ENCODE assay signal across 25 mouse cellular contexts in the genomic region with DNA sequence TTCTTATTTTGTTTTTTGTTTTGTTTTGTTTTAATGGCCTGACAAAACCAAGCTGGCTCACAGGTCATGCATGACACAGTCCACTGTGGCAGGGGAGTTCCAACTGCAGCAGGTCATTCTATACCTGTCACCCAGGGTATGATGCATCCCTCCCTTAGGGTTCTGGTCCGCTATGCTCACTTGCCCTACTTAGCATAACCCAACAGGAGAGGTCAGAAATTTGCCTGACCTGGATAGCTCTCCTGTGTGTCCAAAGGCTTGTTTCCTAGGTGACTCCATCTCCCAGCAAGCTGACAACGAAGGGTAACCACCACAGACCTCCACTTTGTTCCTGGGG. TPM values are rescaled to one million over a fixed set of nuclear protein-coding genes. Genes with fewer than 3 reads are reported as not detected.
DNase-seq lines count a peak whose midpoint lies in the region; ATAC-seq lines count a peak whose summit lies in the region.
"Had no signal": no experiment of that assay in that cellular context is flagged by ENCODE, and none has a peak within 500 bp of the region (broad histone marks: within the 10 kb centered on the region; RNA-seq: fewer than 3 reads in every experiment).

No protein-coding gene starts in this region.

- DNase-seq in forebrain, embryonic 10.5 days (ENCODE audit: extremely low spot score, low spot score), result no peak
- DNase-seq in forebrain, embryonic 14.5 days (ENCODE audit: low spot score), result no peak
- peak; percentile 77 for DNase-seq in midbrain, embryonic 11.5 days (ENCODE audit: low spot score, missing footprints)
- no peak for DNase-seq in lung, adult 18-20 months
- DNase-seq: adrenal gland, adult 2 months; adrenal gland, postnatal 10 days; adrenal gland, postnatal 25 days; B cell, adult 2 months; cerebellum, adult 11-12 months; cerebellum, adult 2 months; cerebellum, adult 9-10 months; cerebellum, postnatal 14 days; cerebellum, postnatal 36 days had no signal

- no peak for ATAC-seq in forebrain, embryonic 14.5 days
- no peak for ATAC-seq in midbrain, embryonic 11.5 days (ENCODE audit: low FRiP score)
- ATAC-seq in midbrain, embryonic 16.5 days, result no peak
- ATAC-seq: CD4-positive, CD25-positive, alpha-beta regulatory T cell, adult 4 months; forebrain, embryonic 13.5 days; forebrain, embryonic 16.5 days had no signal

- no peak overlapping the region for H3K4me2 ChIP-seq in forebrain, embryonic 14.5 days (ENCODE audit: low read length)
- no peak overlapping the region for H3K4me2 ChIP-seq in midbrain, embryonic 11.5 days
- H3K4me2 ChIP-seq in midbrain, embryonic 16.5 days (ENCODE audit: low read length), result no peak overlapping the region
- H3K4me2 ChIP-seq: embryonic facial prominence, embryonic 13.5 days; embryonic facial prominence, embryonic 15.5 days; forebrain, embryonic 13.5 days had no signal

- H3K9me3 ChIP-seq in forebrain, embryonic 10.5 days, result no peaks in the 10 kb centered on the region
- no peaks in the 10 kb centered on the region for H3K9me3 ChIP-seq in forebrain, embryonic 14.5 days (replicated peaks; ENCODE audit: control insufficient read depth, low read length)
- no peaks in the 10 kb centered on the region for H3K9me3 ChIP-seq in midbrain, embryonic 11.5 days (ENCODE audit: control insufficient read depth, low read length)
- no peaks in the 10 kb centered on the region for H3K9me3 ChIP-seq in midbrain, embryonic 16.5 days (replicated peaks; ENCODE audit: control insufficient read depth, low read length, poor library complexity, severe bottlenecking)
- H3K9me3 ChIP-seq: embryonic facial prominence, embryonic 13.5 days; embryonic facial prominence, embryonic 15.5 days; forebrain, embryonic 13.5 days; G1E had no signal

- H3K4me3 ChIP-seq in forebrain, embryonic 10.5 days, result no peak overlapping the region
- H3K4me3 ChIP-seq in forebrain, embryonic 14.5 days (ENCODE audit: low read depth, low read length), result no peak overlapping the region
- no peak overlapping the region for H3K4me3 ChIP-seq in midbrain, embryonic 11.5 days (ENCODE audit: low read depth, low read length)
- no peak overlapping the region for H3K4me3 ChIP-seq in midbrain, embryonic 16.5 days (ENCODE audit: low read depth, low read length)
- H3K4me3 ChIP-seq in macrophage (ENCODE audit: inconsistent target), result no peak overlapping the region
- H3K4me3 ChIP-seq: embryonic facial prominence, embryonic 13.5 days; embryonic facial prominence, embryonic 15.5 days; erythroblast, embryonic 14.5 days; forebrain, embryonic 13.5 days had no signal

- no peak overlapping the region for H3K9ac ChIP-seq in forebrain, embryonic 14.5 days (ENCODE audit: low read length)
- no peak overlapping the region for H3K9ac ChIP-seq in midbrain, embryonic 11.5 days (ENCODE audit: low read length)
- no peak overlapping the region for H3K9ac ChIP-seq in midbrain, embryonic 16.5 days (ENCODE audit: low read depth, low read length)
- H3K9ac ChIP-seq: embryonic facial prominence, embryonic 13.5 days; embryonic facial prominence, embryonic 15.5 days; forebrain, embryonic 13.5 days had no signal

- no peaks in the 10 kb centered on the region for H3K27me3 ChIP-seq in forebrain, embryonic 10.5 days (ENCODE audit: poor library complexity, severe bottlenecking)
- H3K27me3 ChIP-seq in forebrain, embryonic 14.5 days (replicated peaks; ENCODE audit: control insufficient read depth, insufficient read depth, low read length), result no peaks in the 10 kb centered on the region
- H3K27me3 ChIP-seq in midbrain, embryonic 11.5 days (ENCODE audit: control insufficient read depth, insufficient read depth, low read length), result no peaks in the 10 kb centered on the region
- no peaks in the 10 kb centered on the region for H3K27me3 ChIP-seq in midbrain, embryonic 16.5 days (ENCODE audit: control insufficient read depth, insufficient read depth, low read depth, low read length)
- H3K27me3 ChIP-seq: CH12.LX; embryonic facial prominence, embryonic 13.5 days; embryonic facial prominence, embryonic 15.5 days; forebrain, embryonic 13.5 days had no signal

- H3K4me1 ChIP-seq in forebrain, embryonic 10.5 days, result peaks cover 17% of the 10 kb centered on the region
- H3K4me1 ChIP-seq in forebrain, embryonic 14.5 days (ENCODE audit: control insufficient read depth, insufficient read depth, low read length), result no peaks in the 10 kb centered on the region
- no peaks in the 10 kb centered on the region for H3K4me1 ChIP-seq in midbrain, embryonic 11.5 days (ENCODE audit: control insufficient read depth, insufficient read depth, low read length)
- no peaks in the 10 kb centered on the region for H3K4me1 ChIP-seq in midbrain, embryonic 16.5 days (ENCODE audit: control insufficient read depth, insufficient read depth, low read length)
- H3K4me1 ChIP-seq: embryonic facial prominence, embryonic 15.5 days; forebrain, embryonic 13.5 days had no signal

- no peaks in the 10 kb centered on the region for H3K79me2 ChIP-seq in macrophage (ENCODE audit: inconsistent target)

- 56% methylated on average over 2 of the region's 2 CpGs for WGBS in forebrain, embryonic 10.5 days
- 63% methylated on average over 2 of the region's 2 CpGs for WGBS in forebrain, embryonic 14.5 days
- 39% methylated on average over 2 of the region's 2 CpGs for WGBS in midbrain, embryonic 11.5 days
- WGBS in midbrain, embryonic 16.5 days, result 45% methylated on average over 2 of the region's 2 CpGs
- WGBS in macrophage (ENCODE audit: missing documents), result 81% methylated on average over 2 of the region's 2 CpGs

- no peaks in the 10 kb centered on the region for H3K36me3 ChIP-seq in forebrain, embryonic 10.5 days (replicated peaks)
- no peaks in the 10 kb centered on the region for H3K36me3 ChIP-seq in forebrain, embryonic 14.5 days (ENCODE audit: control insufficient read depth, insufficient read depth, low read length)
- no peaks in the 10 kb centered on the region for H3K36me3 ChIP-seq in midbrain, embryonic 11.5 days (ENCODE audit: control insufficient read depth, insufficient read depth, low read length)
- no peaks in the 10 kb centered on the region for H3K36me3 ChIP-seq in midbrain, embryonic 16.5 days (ENCODE audit: control insufficient read depth, insufficient read depth, low read length)
- H3K36me3 ChIP-seq in macrophage (ENCODE audit: inconsistent target), result no peaks in the 10 kb centered on the region
- H3K36me3 ChIP-seq: embryonic facial prominence, embryonic 13.5 days; embryonic facial prominence, embryonic 15.5 days; G1E had no signal

- peak overlapping the region; percentile 44; the same call in 1 of the 2 replicates for H3K27ac ChIP-seq in forebrain, embryonic 10.5 days
- H3K27ac ChIP-seq in forebrain, embryonic 14.5 days (ENCODE audit: low read depth, low read length), result no peak overlapping the region
- H3K27ac ChIP-seq in midbrain, embryonic 11.5 days (ENCODE audit: low read depth, low read length), result no peak overlapping the region
- H3K27ac ChIP-seq in midbrain, embryonic 16.5 days (ENCODE audit: low read length), result no peak overlapping the region
- H3K27ac ChIP-seq in macrophage, result peak overlapping the region; percentile 66
- H3K27ac ChIP-seq: embryonic facial prominence, embryonic 13.5 days; embryonic facial prominence, embryonic 15.5 days; forebrain, embryonic 13.5 days had no signal

RNA-seq across cellular contexts. Expression of a gene that starts 8.6 kb away (rescaled TPM):
- 0.07 and 0.10 TPM in 2 replicates for polyA plus RNA-seq in forebrain, embryonic 10.5 days (2016; fragmentation: Nextera tagmentation; extraction: Ambion mirVana)
- not detected in 2 replicates for polyA plus RNA-seq in forebrain, embryonic 14.5 days (2014; fragmentation: Nextera tagmentation; extraction: Ambion mirVana)
- 0.19 TPM in 1 of 2 replicates, not detected in the other for polyA plus RNA-seq in midbrain, embryonic 11.5 days (2014; fragmentation: Nextera tagmentation; extraction: Ambion mirVana)
- 0.05 TPM in 1 of 2 replicates, not detected in the other for polyA plus RNA-seq in midbrain, embryonic 16.5 days (2015; fragmentation: Nextera tagmentation; extraction: Ambion mirVana)
- 1 to 10 TPM in 7 of 26 experiments, under 1 TPM in 16, not detected in 3; 0.20 to 2.5 (median 0.54) TPM for total RNA-seq in macrophage (2018; cell fraction: chromatin; rRNA removed)
- total RNA-seq in macrophage (2018; cell fraction: cytosol; rRNA removed), result 1 to 10 TPM; 1.5 to 4.6 (median 2.6) TPM
- 1 to 10 TPM in 25 of 26 experiments, under 1 TPM in 1; 0.92 to 7.9 (median 3.8) TPM for total RNA-seq in macrophage (2018; cell fraction: nucleus; rRNA removed)
- 1.3 to 3.8 TPM (median 1.5 TPM) in 3 replicates for polyA plus RNA-seq in macrophage (2018)
- polyA plus RNA-seq: embryonic facial prominence, embryonic 11.5 days had no signal

RNA-seq across cellular contexts. Expression of a gene that starts 24.2 kb away (rescaled TPM):
- 11.3 and 12.3 TPM in 2 replicates for polyA plus RNA-seq in forebrain, embryonic 10.5 days (2016; fragmentation: Nextera tagmentation; extraction: Ambion mirVana)
- polyA plus RNA-seq in forebrain, embryonic 14.5 days (2014; fragmentation: Nextera tagmentation; extraction: Ambion mirVana), result 0.66 and 0.91 TPM in 2 replicates
- 5.7 and 6.2 TPM in 2 replicates for polyA plus RNA-seq in midbrain, embryonic 11.5 days (2014; fragmentation: Nextera tagmentation; extraction: Ambion mirVana)
- 0.68 and 0.77 TPM in 2 replicates for polyA plus RNA-seq in midbrain, embryonic 16.5 days (2015; fragmentation: Nextera tagmentation; extraction: Ambion mirVana)
- total RNA-seq in macrophage (2018; cell fraction: chromatin; rRNA removed), result not detected
- total RNA-seq in macrophage (2018; cell fraction: cytosol; rRNA removed), result not detected
- not detected for total RNA-seq in macrophage (2018; cell fraction: nucleus; rRNA removed)
- polyA plus RNA-seq in macrophage (2018), result not detected in 3 replicates

RNA-seq across cellular contexts. Expression of a gene that starts 49.6 kb away (rescaled TPM):
- polyA plus RNA-seq in forebrain, embryonic 10.5 days (2016; fragmentation: Nextera tagmentation; extraction: Ambion mirVana), result 111 and 114 TPM in 2 replicates
- polyA plus RNA-seq in forebrain, embryonic 14.5 days (2014; fragmentation: Nextera tagmentation; extraction: Ambion mirVana), result 73.6 and 78.6 TPM in 2 replicates
- 85.3 and 88.0 TPM in 2 replicates for polyA plus RNA-seq in midbrain, embryonic 11.5 days (2014; fragmentation: Nextera tagmentation; extraction: Ambion mirVana)
- polyA plus RNA-seq in midbrain, embryonic 16.5 days (2015; fragmentation: Nextera tagmentation; extraction: Ambion mirVana), result 76.1 and 85.7 TPM in 2 replicates
- 100 to 1,000 TPM in 3 of 26 experiments, 10 to 100 TPM in 23; 29.8 to 112 (median 68.5) TPM for total RNA-seq in macrophage (2018; cell fraction: chromatin; rRNA removed)
- 10 to 100 TPM; 22.4 to 51.5 (median 39.4) TPM for total RNA-seq in macrophage (2018; cell fraction: cytosol; rRNA removed)
- total RNA-seq in macrophage (2018; cell fraction: nucleus; rRNA removed), result 10 to 100 TPM; 39.2 to 86.4 (median 59.9) TPM
- polyA plus RNA-seq in macrophage (2018), result 36.2 to 55.7 TPM (median 41.4 TPM) in 3 replicates

RNA-seq across cellular contexts. Expression of a gene that starts 55.1 kb away (rescaled TPM):
- polyA plus RNA-seq in forebrain, embryonic 10.5 days (2016; fragmentation: Nextera tagmentation; extraction: Ambion mirVana), result 0.74 TPM in 2 replicates
- 1.5 and 2.2 TPM in 2 replicates for polyA plus RNA-seq in forebrain, embryonic 14.5 days (2014; fragmentation: Nextera tagmentation; extraction: Ambion mirVana)
- 1.3 and 1.7 TPM in 2 replicates for polyA plus RNA-seq in midbrain, embryonic 11.5 days (2014; fragmentation: Nextera tagmentation; extraction: Ambion mirVana)
- polyA plus RNA-seq in midbrain, embryonic 16.5 days (2015; fragmentation: Nextera tagmentation; extraction: Ambion mirVana), result 1.7 and 2.5 TPM in 2 replicates
- 10 to 100 TPM in 3 of 26 experiments, 1 to 10 TPM in 16, under 1 TPM in 7; 0.44 to 15.7 (median 2.0) TPM for total RNA-seq in macrophage (2018; cell fraction: chromatin; rRNA removed)
- total RNA-seq in macrophage (2018; cell fraction: cytosol; rRNA removed), result 10 to 100 TPM in 22 of 26 experiments, 1 to 10 TPM in 4; 3.2 to 38.6 (median 27.0) TPM
- total RNA-seq in macrophage (2018; cell fraction: nucleus; rRNA removed), result 10 to 100 TPM in 15 of 26 experiments, 1 to 10 TPM in 11; 1.6 to 32.5 (median 12.7) TPM
- polyA plus RNA-seq in macrophage (2018), result 17.5 to 31.4 TPM (median 20.4 TPM) in 3 replicates

RNA-seq across cellular contexts. Expression of a gene that starts 59.1 kb away (rescaled TPM):
- not detected in 2 replicates for polyA plus RNA-seq in forebrain, embryonic 10.5 days (2016; fragmentation: Nextera tagmentation; extraction: Ambion mirVana)
- not detected in 2 replicates for polyA plus RNA-seq in forebrain, embryonic 14.5 days (2014; fragmentation: Nextera tagmentation; extraction: Ambion mirVana)
- polyA plus RNA-seq in midbrain, embryonic 11.5 days (2014; fragmentation: Nextera tagmentation; extraction: Ambion mirVana), result not detected in 2 replicates
- polyA plus RNA-seq in midbrain, embryonic 16.5 days (2015; fragmentation: Nextera tagmentation; extraction: Ambion mirVana), result not detected in 2 replicates
- total RNA-seq in macrophage (2018; cell fraction: chromatin; rRNA removed), result not detected
- not detected for total RNA-seq in macrophage (2018; cell fraction: cytosol; rRNA removed)
- total RNA-seq in macrophage (2018; cell fraction: nucleus; rRNA removed), result not detected
- not detected in 3 replicates for polyA plus RNA-seq in macrophage (2018)
- total RNA-seq: adrenal gland, adult 2 months; adrenal gland, postnatal 25 days; CH12.LX had no signal
- polyA plus RNA-seq: embryonic facial prominence, embryonic 11.5 days; embryonic facial prominence, embryonic 13.5 days; embryonic facial prominence, embryonic 15.5 days; erythroblast, embryonic 14.5 days; forebrain, embryonic 11.5 days; forebrain, embryonic 13.5 days; forebrain, embryonic 16.5 days; G1E had no signal

Comparison
In these comparisons a context has a peak if more than half of its experiments do, and no peak if none do; other contexts are left out.
1. H3K27ac ChIP-seq: peak in forebrain, embryonic 10.5 days (single experiment) and macrophage (single experiment); none in forebrain, embryonic 14.5 days (single experiment), midbrain, embryonic 11.5 days (single experiment) and midbrain, embryonic 16.5 days (single experiment).